Mouse (Mus musculus) testis, adult 2 months (tissue): ENCODE measurements at regions not wholly inside any gene's neighbourhood (a gene's known extent, or its start where the extent isn't known, plus 50 kb on each side); places are given as distances from the start of the nearest gene placed in this dataset.

Source experiments
- H3K27ac ChIP-seq: fragments of 200-500 bp; 2 replicates; pipeline ENCODE4 v1.5.1; 2012; ENCODE audit warnings: low read depth, low read length; ENCODE audit not compliant: control insufficient read depth, insufficient read depth
- H3K27me3 ChIP-seq: fragments of 200-500 bp; 2 replicates; pipeline ENCODE4 v1.6.1; 2012; ENCODE audit warnings: mild to moderate bottlenecking, low read length, moderate library complexity; ENCODE audit not compliant: control insufficient read depth, insufficient read depth
- H3K36me3 ChIP-seq: fragments of 200-500 bp; 2 replicates; pipeline ENCODE4 v1.6.1; 2012; ENCODE audit warnings: mild to moderate bottlenecking, low read length; ENCODE audit not compliant: control insufficient read depth, insufficient read depth
- H3K4me1 ChIP-seq: fragments of 200-500 bp; 2 replicates; pipeline ENCODE4 v1.6.1; 2012; ENCODE audit warnings: low read length; ENCODE audit not compliant: control insufficient read depth, insufficient read depth
- H3K4me3 ChIP-seq: fragments of 200-500 bp; 2 replicates; pipeline ENCODE4 v1.5.1; 2012; ENCODE audit warnings: low read depth, mild to moderate bottlenecking, low read length, moderate library complexity, mixed read lengths; ENCODE audit not compliant: control insufficient read depth
- CTCF ChIP-seq: fragments of 200-500 bp; IDR thresholded peaks from 2 replicates; pipeline ENCODE4 v1.5.1; 2012; ENCODE audit warnings: low read depth, mild to moderate bottlenecking, inconsistent platforms, low read length, moderate library complexity; ENCODE audit not compliant: control insufficient read depth, insufficient read depth, insufficient replicate concordance
- POLR2A ChIP-seq: fragments of 200-500 bp; IDR thresholded peaks from 2 replicates; pipeline ENCODE4 v1.6.1; 2012; ENCODE audit warnings: low read depth, mild to moderate bottlenecking, inconsistent platforms, low read length, moderate library complexity; ENCODE audit not compliant: control insufficient read depth

DNA sequence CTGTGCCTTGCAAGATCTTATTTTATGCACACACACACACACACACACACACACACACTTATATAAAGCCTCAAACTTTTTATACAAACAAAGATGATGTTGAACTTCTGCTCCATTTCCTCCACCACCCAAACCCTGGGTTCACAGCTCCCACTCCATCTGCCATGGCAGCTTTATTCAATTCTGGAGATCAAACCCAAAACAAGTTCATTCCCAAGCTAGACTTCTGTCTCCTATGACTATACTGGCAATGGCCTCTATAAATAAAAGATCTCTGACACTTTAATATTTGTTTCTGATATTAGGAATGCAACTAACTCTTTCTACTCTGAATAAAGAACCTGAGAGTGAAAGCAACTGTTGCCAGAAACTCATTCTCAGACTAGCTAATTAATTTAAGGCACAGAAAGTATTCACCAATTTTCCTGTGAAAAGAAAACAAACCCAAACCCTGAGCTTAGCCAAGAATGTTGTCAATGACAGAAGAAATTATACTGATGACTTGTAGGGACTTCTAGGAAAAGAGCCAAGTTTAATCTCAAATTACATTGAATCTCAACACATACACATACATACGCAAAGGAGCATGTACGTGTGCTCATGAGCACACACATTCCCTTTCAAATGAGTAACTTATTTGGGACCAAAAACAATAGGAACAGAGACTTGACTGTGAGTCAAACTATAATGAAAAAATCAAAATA is 695.1 kb upstream of the 4930412O13Rik start:
- no peak for TF ChIP-seq POLR2A
- no peaks in the 10 kb centered on the region for H3K27me3 ChIP-seq
- no peaks in the 10 kb centered on the region for H3K36me3 ChIP-seq
- no peak overlapping the region for H3K4me3 ChIP-seq
- no peaks in the 10 kb centered on the region for H3K4me1 ChIP-seq
- no peak overlapping the region for H3K27ac ChIP-seq

DNA sequence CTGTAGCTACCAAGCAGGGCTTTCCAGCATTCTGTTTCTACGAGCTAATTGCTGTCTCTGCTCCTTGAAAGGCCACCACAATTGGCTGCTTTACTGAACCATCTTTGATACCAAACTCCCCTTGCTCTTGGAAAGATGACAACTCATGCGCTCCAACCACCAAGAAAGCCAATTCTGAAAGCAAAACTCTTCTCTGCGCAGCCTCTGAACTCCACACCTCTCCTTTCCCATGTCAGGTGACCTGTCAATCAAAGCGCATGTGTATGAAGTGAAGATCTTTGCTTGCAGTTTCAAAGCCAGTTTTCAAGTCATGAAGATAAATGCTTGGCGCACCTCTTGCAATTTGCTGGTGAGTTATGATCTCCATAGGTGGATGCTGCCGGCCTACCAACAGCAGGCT is 687.9 kb upstream of the 4930412O13Rik start:
- no peaks in the 10 kb centered on the region for H3K4me1 ChIP-seq
- H3K27ac ChIP-seq = no peak overlapping the region
- H3K27me3 ChIP-seq = no peaks in the 10 kb centered on the region
- H3K36me3 ChIP-seq = no peaks in the 10 kb centered on the region
- H3K4me3 ChIP-seq = no peak overlapping the region
- TF ChIP-seq CTCF (no peak), POLR2A (no peak)

DNA sequence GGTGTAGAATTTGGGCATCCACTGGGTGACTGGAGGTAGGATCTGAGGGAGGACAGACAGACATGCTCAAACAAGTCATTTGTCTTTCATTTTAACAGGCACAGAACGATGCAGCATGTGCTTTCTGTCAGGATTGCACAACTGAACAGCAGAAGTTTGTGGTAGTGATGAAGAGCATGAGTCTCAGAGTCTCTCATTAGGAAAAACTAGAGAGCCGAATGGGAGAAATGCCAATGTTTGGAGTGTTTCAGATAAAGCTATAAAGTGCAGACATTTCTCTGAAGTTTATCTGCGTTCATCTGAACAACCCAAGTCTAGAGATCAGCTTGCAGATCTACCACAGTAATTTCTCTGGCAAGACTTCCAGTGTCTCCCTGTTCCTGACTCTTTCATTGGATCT is 684.0 kb upstream of the 4930412O13Rik start:
- TF ChIP-seq CTCF (no peak), POLR2A (no peak)
- Histone ChIP-seq H3K27ac (no peak overlapping the region), H3K4me1 (no peaks in the 10 kb centered on the region), H3K36me3 (no peaks in the 10 kb centered on the region), H3K27me3 (no peaks in the 10 kb centered on the region), H3K4me3 (no peak overlapping the region)

DNA sequence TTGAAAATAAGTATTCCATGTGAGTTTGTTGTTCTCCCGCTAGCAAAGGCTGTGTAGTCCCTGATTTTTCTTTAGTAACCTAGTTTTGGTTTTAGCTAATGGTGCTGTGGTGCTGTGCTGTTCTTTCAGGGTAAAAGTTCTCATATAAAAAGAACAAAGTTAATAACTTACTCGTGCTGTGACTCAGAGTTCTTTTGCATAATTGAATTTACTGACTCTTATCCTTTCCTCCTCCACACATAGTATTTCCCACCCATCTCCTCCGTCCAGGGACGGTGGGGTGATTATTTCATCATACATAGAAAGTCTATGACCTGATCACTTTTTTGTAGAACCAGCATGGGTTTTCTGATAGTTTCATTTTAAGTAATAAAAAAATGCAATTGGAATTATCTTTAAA is 673.1 kb upstream of the 4930412O13Rik start:
- Histone ChIP-seq H3K27ac (no peak overlapping the region), H3K4me1 (no peaks in the 10 kb centered on the region), H3K4me3 (no peak overlapping the region), H3K27me3 (no peaks in the 10 kb centered on the region), H3K36me3 (no peaks in the 10 kb centered on the region)
- TF ChIP-seq CTCF = no peak
- TF ChIP-seq POLR2A = no peak
